Mouse (Mus musculus) cerebellum, adult 9-10 months (tissue): ENCODE measurements around the gene Mup3.
A peak's percentile ranks its signal among the peaks of the same experiment; 100 is the strongest.
"Not testable (repeated sequence)": the region's sequence is repeated elsewhere in the genome, so short reads cannot be mapped to it uniquely, and the experiment has no call there.

Experiments
- DNase-seq: peaks from one replicate; pipeline ENCODE4 v3.0.0; 2022

Gene Mup3

DNA sequence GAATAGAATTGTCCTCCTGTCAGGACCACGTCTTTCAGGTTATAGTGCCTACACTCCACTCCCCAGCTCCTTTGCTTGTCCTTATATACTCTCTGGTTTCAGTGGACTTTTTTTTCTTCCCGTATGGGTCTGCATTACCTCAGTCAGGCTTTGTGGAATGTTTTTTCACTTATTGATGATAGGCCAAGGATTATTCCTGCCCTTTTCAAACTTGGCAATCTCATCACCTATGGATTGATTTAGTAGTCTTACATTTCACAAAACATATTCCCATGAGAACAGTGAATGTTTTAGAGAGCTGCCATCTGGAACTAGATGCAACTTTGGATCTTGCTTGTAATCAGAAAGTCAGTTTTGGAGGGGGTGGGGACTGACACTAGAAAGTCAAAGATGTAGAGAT, at the start of gene Mup3:
Gene Mup3 (minus strand): TSS at position 102 of the 400 bp plus-strand sequence.
- no peak for DNase-seq

- DNase-seq = peak; percentile 41
Observed at GRCm38 (mm10) chr4:62133706-62134105, 46.6 kb upstream of the Mup3 start.

- not testable (repeated sequence) for DNase-seq
Observed at GRCm38 (mm10) chr4:62103366-62103765, 16.2 kb upstream of the Mup3 start.

DNA sequence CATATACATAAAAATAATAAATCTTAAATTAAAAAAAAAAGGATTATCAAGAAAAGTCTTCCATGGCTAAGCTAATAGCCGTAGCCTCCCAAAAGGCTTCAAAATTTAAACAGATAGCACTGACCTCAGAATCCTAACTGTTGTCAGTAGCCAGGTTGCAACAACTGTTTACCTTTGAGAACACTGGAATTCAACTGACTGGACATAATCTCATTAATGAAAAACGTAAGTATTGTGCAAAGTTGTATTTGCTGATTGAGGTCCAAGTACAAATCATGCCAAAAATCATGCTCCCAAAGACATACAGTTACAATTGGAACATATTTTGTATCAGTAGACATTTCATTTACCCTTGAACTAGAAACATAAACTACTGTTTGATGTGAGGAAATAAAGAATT, 811 bp upstream of the Mup3 start:
- DNase-seq = no peak

- no peak for DNase-seq
Observed at GRCm38 (mm10) chr4:62082755-62083154, 4.4 kb downstream of the Mup3 start.

DNA sequence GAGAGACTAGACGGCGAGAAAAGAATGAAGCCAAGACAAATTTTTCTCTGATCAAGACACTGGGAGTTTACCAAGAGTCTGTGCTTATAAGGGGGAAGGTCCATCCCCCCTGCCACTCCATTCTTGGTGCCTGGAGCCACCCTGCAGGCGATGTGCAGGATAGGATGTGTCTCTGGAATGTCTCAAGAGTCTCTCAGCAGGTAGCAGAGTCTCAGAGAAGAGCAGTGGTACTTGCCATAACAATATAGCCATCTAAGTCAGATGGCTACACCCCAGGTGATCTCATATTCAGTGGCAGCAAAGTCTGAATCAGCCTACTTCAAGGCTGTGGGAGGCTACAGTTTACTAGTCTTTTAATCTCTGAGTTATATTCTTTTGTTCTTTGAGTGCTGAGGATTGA, 12.0 kb downstream of the Mup3 start:
- DNase-seq = no peak

GRCm38 (mm10) chr4:62054780-62055179, 32.4 kb downstream of the Mup3 start:
- DNase-seq = not testable (repeated sequence)

GRCm38 (mm10) chr4:62054058-62054457, 33.1 kb downstream of the Mup3 start, which contains the start of gene Mup20:
Gene Mup20 (minus strand): TSS chr4:62054158.
- not testable (repeated sequence) for DNase-seq
